Mouse (Mus musculus): Measurements from ENCODE around the gene Lrrc15. TPM values are rescaled to one million over a fixed set of nuclear protein-coding genes. Genes with fewer than 3 reads are reported as not detected.

The Lrrc15 gene
- total RNA-seq, 2 experiments from 2014 or later, result 0.27 to 1.3 TPM

DNA sequence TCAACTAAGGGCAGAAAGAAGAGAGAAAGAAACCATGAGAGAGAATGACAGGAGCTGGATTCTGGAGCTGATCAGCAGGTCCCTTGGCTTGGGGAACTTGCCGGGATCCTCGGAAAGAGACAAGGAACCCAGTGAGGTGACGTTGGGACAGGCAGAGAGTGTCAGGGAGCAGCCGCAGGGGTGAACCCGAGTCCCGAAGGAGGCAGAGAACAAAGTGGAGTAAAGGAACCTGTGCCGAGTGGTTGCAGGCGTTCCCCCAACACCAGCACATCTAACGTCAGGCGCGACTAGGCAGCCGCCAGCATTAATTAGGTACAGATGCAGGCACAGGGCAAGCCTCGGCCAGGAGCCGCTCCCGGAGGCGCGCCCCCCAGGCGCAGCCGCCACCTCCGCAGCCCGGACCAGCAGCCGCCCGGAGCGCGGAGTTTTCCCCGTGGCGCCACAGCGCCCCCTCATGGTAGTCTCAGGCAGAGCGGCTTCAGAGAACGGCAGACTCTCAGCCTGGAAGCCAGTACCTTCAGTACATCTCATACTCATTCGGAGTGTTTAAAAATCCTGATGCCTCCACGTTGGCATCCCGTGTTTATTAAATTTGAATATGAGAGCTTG is 46.9 kb downstream of the Lrrc15 start:
- peak; percentile 93 for DNase-seq

- DNase-seq, result no peak
These were observed 47.5 kb downstream of the Lrrc15 start for GRCm38 (mm10) chr16:30235577-30235976.

- DNase-seq, result no peak
These were observed 48.2 kb downstream of the Lrrc15 start for GRCm38 (mm10) chr16:30234636-30235546.

- DNase-seq, result no peak
These were observed 49.0 kb downstream of the Lrrc15 start for GRCm38 (mm10) chr16:30234077-30234476.

DNA sequence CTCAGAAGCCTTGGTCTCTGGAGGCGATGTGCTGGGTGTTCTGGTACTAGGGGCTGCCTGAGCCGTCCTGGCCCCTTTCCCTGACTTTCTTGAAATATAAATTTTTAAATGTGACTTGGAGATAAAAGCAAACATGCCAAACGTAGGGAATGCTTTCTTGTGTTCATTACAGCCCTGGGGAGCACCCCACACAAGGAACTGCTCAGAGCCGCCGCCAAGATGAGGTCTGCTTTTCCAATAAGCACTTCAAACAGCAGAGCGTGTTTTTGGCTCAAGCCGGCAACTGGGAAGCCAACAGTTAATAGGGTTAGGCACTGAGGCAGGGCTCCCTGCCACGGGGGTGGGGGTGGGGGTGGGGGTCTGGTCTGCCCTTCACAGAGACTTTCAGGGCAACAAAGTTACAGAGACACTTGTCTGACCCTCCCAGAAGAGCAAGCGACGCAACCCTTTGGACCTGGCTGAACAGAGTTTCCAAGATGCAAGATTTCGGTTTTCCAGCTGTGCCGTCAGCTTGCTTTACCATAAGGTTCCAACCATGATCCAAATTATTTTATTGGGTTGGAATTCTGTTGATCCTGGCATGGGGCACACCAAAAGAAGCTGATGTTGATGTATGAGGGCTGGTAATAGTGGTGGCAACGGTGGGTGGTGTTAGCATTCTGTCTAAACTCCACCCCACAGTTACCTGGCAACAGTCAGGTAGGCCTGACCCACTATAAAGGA is 51.0 kb downstream of the Lrrc15 start:
- DNase-seq, result no peak

DNA sequence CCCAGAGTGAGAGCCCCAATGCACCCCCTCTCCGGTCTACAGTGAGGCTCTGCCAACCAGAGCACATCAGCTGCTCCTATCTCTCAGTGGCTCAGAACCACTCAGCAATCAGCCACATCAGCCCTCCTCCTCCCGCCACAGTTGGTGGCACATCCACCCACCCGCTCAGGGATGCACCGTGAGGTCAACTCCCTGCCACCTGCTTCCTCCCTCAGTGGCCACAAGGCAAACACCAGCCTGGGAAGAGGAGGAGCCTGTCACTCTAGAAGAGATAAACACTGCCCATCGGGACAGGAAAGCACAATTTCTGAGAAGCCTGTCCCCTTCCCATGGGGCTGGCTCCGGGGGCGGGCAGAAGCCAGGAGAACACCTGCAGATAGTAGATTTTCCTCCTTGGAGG is 55.7 kb downstream of the Lrrc15 start:
- no peak for DNase-seq

- DNase-seq, result no peak
These were observed 61.8 kb downstream of the Lrrc15 start for GRCm38 (mm10) chr16:30221161-30221782.

Other genes starting within 250 kb of the Lrrc15 start
- gene Hes1, start 218.9 kb downstream of the Lrrc15 start, total RNA-seq (2021), result 10 to 100 TPM; 28.7 to 35.5 TPM
- gene Cpn2, start 15.8 kb downstream of the Lrrc15 start, total RNA-seq (2021), result 10 to 100 TPM; 19.5 to 28.3 TPM
- under 1 TPM; 0.51 to 0.73 TPM for gene Gp5, start 27.5 kb upstream of the Lrrc15 start, total RNA-seq (2021)
- gene Atp13a3, start 122.7 kb upstream of the Lrrc15 start, total RNA-seq (2021), result 10 to 100 TPM; 85.2 to 92.0 TPM

Measured in adrenal gland, postnatal 10 days (tissue).